Mouse (Mus musculus) lung, embryonic 14.5 days (tissue): ENCODE measurements at regions not wholly inside any gene's neighbourhood (a gene's known extent, or its start where the extent isn't known, plus 50 kb on each side); places are given as distances from the start of the nearest gene placed in this dataset.
A peak's percentile ranks its signal among the peaks of the same experiment; 100 is the strongest.

ENCODE experiments used
- ATAC-seq: fragments of 200-750 bp; cut with Nextera tagmentation; 2 replicates; pipeline ENCODE4 v1.8.0; 2017; ENCODE audit warnings: mild to moderate bottlenecking, moderate TSS enrichment, moderate library complexity; ENCODE audit not compliant: insufficient read depth
- DNase-seq: peaks from one replicate; pipeline ENCODE4 v3.0.0-alpha.2; 2015
- H3K27ac ChIP-seq: fragments of 300-500 bp; sonication (generic); 2 replicates; pipeline ENCODE4 v1.5.1; 2014; ENCODE audit warnings: low read depth, mild to moderate bottlenecking, moderate library complexity
- H3K27me3 ChIP-seq: fragments of 300-500 bp; sonication (generic); 2 replicates; pipeline ENCODE4 v1.6.1; 2014; ENCODE audit warnings: low read length, control low read depth; ENCODE audit not compliant: insufficient read depth
- H3K36me3 ChIP-seq: fragments of 300-500 bp; sonication (generic); 2 replicates; pipeline ENCODE4 v1.6.1; 2014; ENCODE audit warnings: control low read depth; ENCODE audit not compliant: insufficient read depth
- H3K4me1 ChIP-seq: fragments of 300-500 bp; sonication (generic); 2 replicates; pipeline ENCODE4 v1.6.1; 2014; ENCODE audit warnings: antibody characterized with exemption, control low read depth; ENCODE audit not compliant: insufficient read depth
- H3K4me2 ChIP-seq: fragments of 300-500 bp; sonication (generic); 2 replicates; pipeline ENCODE4 v1.6.1; 2014; ENCODE audit warnings: mild to moderate bottlenecking
- H3K4me3 ChIP-seq: fragments of 300-500 bp; sonication (generic); 2 replicates; pipeline ENCODE4 v1.5.1; 2014; ENCODE audit warnings: low read depth, low read length
- H3K9ac ChIP-seq: fragments of 300-500 bp; sonication (generic); 2 replicates; pipeline ENCODE4 v1.6.1; 2014
- H3K9me3 ChIP-seq: fragments of 300-500 bp; sonication (generic); 2 replicates; pipeline ENCODE4 v1.6.1; 2016; ENCODE audit warnings: low read depth, low read length, control low read depth
- CTCF ChIP-seq: IDR thresholded peaks from 2 replicates; pipeline ENCODE4 v1.5.1; 2016; ENCODE audit warnings: antibody characterized with exemption, low read depth
- WGBS: fragments of 180-500 bp; shearing (Covaris S2); extraction: QIAGEN DNeasy Blood & Tissue Kit; methylation state at CpG from one replicate; pipeline ENCODE4 v1.1.7; 2014; 5-methylcytosine and 5-hydroxymethylcytosine counted together

GRCm38 (mm10) chr7:66477475-66477874, 50.2 kb upstream of the Aldh1a3 start:
- TF ChIP-seq CTCF = no peak
- Histone ChIP-seq H3K36me3 (no peaks in the 10 kb centered on the region), H3K27me3 (no peaks in the 10 kb centered on the region), H3K27ac (no peak overlapping the region), H3K4me1 (no peaks in the 10 kb centered on the region), H3K9me3 (no peaks in the 10 kb centered on the region), H3K9ac (no peak overlapping the region), H3K4me3 (no peak overlapping the region), H3K4me2 (no peak overlapping the region)
- ATAC-seq (no peak), DNase-seq (peak; percentile 48)
- 51% methylated on average over 5 of the region's 5 CpGs for WGBS
